23 mouse cellular contexts compared by ENCODE assay signal in the genomic region with DNA sequence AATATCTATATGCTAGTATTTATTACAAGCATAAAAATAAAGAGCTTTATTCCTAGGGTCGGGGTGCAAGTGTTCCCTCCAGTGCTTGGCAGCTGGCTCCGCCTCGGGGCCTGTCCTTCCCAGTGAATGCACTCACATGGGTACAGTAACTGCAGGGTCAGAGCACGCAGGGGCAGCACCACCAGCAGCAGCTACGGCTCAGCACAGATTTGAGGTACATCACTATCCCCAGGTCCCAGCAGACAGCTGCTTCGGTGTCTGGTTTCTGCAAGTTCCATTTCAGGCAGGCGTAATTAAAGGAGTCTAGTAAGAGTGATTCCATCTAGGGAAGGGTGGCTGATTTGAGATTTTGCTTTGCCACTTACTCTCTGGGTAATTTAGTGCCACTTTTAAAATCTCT. TPM values are rescaled to one million over a fixed set of nuclear protein-coding genes. Genes with fewer than 3 reads are reported as not detected.
DNase-seq lines count a peak whose midpoint lies in the region; ATAC-seq and TF ChIP-seq lines count a peak whose summit lies in the region.
"Had no signal": no experiment of that assay in that cellular context is flagged by ENCODE, and none has a peak within 500 bp of the region (broad histone marks: within the 10 kb centered on the region; RNA-seq: fewer than 3 reads in every experiment).

No protein-coding gene starts in this region.

- no peak for ATAC-seq in cerebellum, adult (ENCODE audit: insufficient number of reproducible peaks, low FRiP score, low TSS enrichment)
- ATAC-seq in heart, embryonic 12.5 days (ENCODE audit: insufficient number of reproducible peaks, low FRiP score): no peak
- ATAC-seq in hindbrain, postnatal 0 days: no peak
- no peak for ATAC-seq in hindbrain, embryonic 14.5 days (ENCODE audit: low FRiP score)
- ATAC-seq: CD4-positive, CD25-positive, alpha-beta regulatory T cell, adult 4 months; forebrain, embryonic 13.5 days; Patski had no signal

- DNase-seq in cerebellum, adult 9-11 months: peak; percentile 44
- no peak for DNase-seq in heart, postnatal 10 days
- no peak for DNase-seq in hindbrain, postnatal 0 days (ENCODE audit: low spot score)
- no peak for DNase-seq in hindbrain, embryonic 14.5 days (ENCODE audit: low spot score)
- DNase-seq in adrenal gland, postnatal 36 days: no peak
- DNase-seq: adrenal gland, postnatal 10 days; cerebellum, adult 11-12 months; heart, postnatal 14 days; kidney, adult 11 months; lung, postnatal 10 days; right cerebral cortex, postnatal 25 days; thymus, adult 2 months had no signal

- 59% methylated on average over 7 of the region's 7 CpGs for WGBS in heart, embryonic 12.5 days
- 63% methylated on average over 7 of the region's 7 CpGs for WGBS in hindbrain, postnatal 0 days
- WGBS in hindbrain, embryonic 14.5 days: 64% methylated on average over 7 of the region's 7 CpGs

- H3ac ChIP-seq in myocyte (ENCODE audit: control insufficient read depth, insufficient read length): no peak overlapping the region

- H3K27me3 ChIP-seq in heart, embryonic 12.5 days (replicated peaks): no peaks in the 10 kb centered on the region
- H3K27me3 ChIP-seq in hindbrain, postnatal 0 days (ENCODE audit: insufficient read depth, low read length): no peaks in the 10 kb centered on the region
- H3K27me3 ChIP-seq in hindbrain, embryonic 14.5 days (ENCODE audit: control insufficient read depth, insufficient read depth, low read length): no peaks in the 10 kb centered on the region
- no peaks in the 10 kb centered on the region for H3K27me3 ChIP-seq in myocyte (ENCODE audit: control insufficient read depth, insufficient read depth, insufficient read length)
- H3K27me3 ChIP-seq: forebrain, embryonic 13.5 days; limb, embryonic 15.5 days; midbrain, embryonic 12.5 days; Patski; stomach, embryonic 15.5 days had no signal

- no peak overlapping the region for H3K4me3 ChIP-seq in heart, embryonic 12.5 days
- H3K4me3 ChIP-seq in hindbrain, postnatal 0 days (ENCODE audit: low read length): no peak overlapping the region
- H3K4me3 ChIP-seq in hindbrain, embryonic 14.5 days (replicated peaks; ENCODE audit: low read length): no peak overlapping the region
- H3K4me3 ChIP-seq in myocyte: no peak overlapping the region
- H3K4me3 ChIP-seq: erythroblast, embryonic 14.5 days; forebrain, embryonic 13.5 days; limb, embryonic 15.5 days; liver, embryonic 15.5 days; midbrain, embryonic 12.5 days; stomach, embryonic 15.5 days had no signal

- no peak overlapping the region for H3K9ac ChIP-seq in heart, embryonic 12.5 days
- H3K9ac ChIP-seq in hindbrain, postnatal 0 days (replicated peaks; ENCODE audit: low read length): no peak overlapping the region
- no peak overlapping the region for H3K9ac ChIP-seq in hindbrain, embryonic 14.5 days
- H3K9ac ChIP-seq: forebrain, embryonic 13.5 days; limb, embryonic 15.5 days; liver, embryonic 15.5 days; midbrain, embryonic 12.5 days; stomach, embryonic 15.5 days had no signal

- H3K27ac ChIP-seq in heart, embryonic 12.5 days (ENCODE audit: poor library complexity, severe bottlenecking): 0 out of 2 replicates have a peak overlapping the region, but pooled peaks have one; percentile 19
- H3K27ac ChIP-seq in hindbrain, postnatal 0 days: peak overlapping the region; percentile 16; the same call in 1 of the 2 replicates
- H3K27ac ChIP-seq in hindbrain, embryonic 14.5 days: no peak overlapping the region
- H3K27ac ChIP-seq: forebrain, embryonic 13.5 days; liver, embryonic 15.5 days; midbrain, embryonic 12.5 days; stomach, embryonic 15.5 days had no signal

- H3K79me2 ChIP-seq in myocyte (ENCODE audit: control insufficient read depth, insufficient read depth): no peaks in the 10 kb centered on the region

- no peak for TF ChIP-seq POLR2A in myocyte (IDR thresholded peaks at IDR 0.05; ENCODE audit: insufficient read length, low read depth)

- TF ChIP-seq CTCF in hindbrain, postnatal 0 days (IDR thresholded peaks at IDR 0.05; ENCODE audit: low read depth): no peak

- peaks cover 4% of the 10 kb centered on the region for H3K9me3 ChIP-seq in heart, embryonic 12.5 days (replicated peaks)
- no peaks in the 10 kb centered on the region for H3K9me3 ChIP-seq in hindbrain, postnatal 0 days (ENCODE audit: low read length)
- H3K9me3 ChIP-seq in hindbrain, embryonic 14.5 days (ENCODE audit: control insufficient read depth, low read length): no peaks in the 10 kb centered on the region
- H3K9me3 ChIP-seq: limb, embryonic 15.5 days; liver, embryonic 15.5 days; stomach, embryonic 15.5 days had no signal

- intact Hi-C loops in heart, postnatal 10 days (cut with DNase I): no loop called here

- peaks cover 16% of the 10 kb centered on the region for H3K4me1 ChIP-seq in heart, embryonic 12.5 days (replicated peaks)
- no peaks in the 10 kb centered on the region for H3K4me1 ChIP-seq in hindbrain, postnatal 0 days (ENCODE audit: insufficient read depth, low read length)
- H3K4me1 ChIP-seq in hindbrain, embryonic 14.5 days (replicated peaks; ENCODE audit: control insufficient read depth, insufficient read depth, low read length): no peaks in the 10 kb centered on the region
- H3K4me1 ChIP-seq: forebrain, embryonic 13.5 days; limb, embryonic 15.5 days; midbrain, embryonic 12.5 days; stomach, embryonic 15.5 days had no signal

- no peak overlapping the region for H3K4me2 ChIP-seq in heart, embryonic 12.5 days
- no peak overlapping the region for H3K4me2 ChIP-seq in hindbrain, postnatal 0 days (ENCODE audit: low read depth, low read length)
- H3K4me2 ChIP-seq in hindbrain, embryonic 14.5 days (replicated peaks): no peak overlapping the region
- peak overlapping the region; percentile 36 for H3K4me2 ChIP-seq in myocyte (ENCODE audit: low read depth)
- H3K4me2 ChIP-seq: forebrain, embryonic 13.5 days; limb, embryonic 15.5 days; liver, embryonic 15.5 days; midbrain, embryonic 12.5 days; stomach, embryonic 15.5 days had no signal

- H3K36me3 ChIP-seq in heart, embryonic 12.5 days: peaks cover 8% of the 10 kb centered on the region
- H3K36me3 ChIP-seq in hindbrain, postnatal 0 days (ENCODE audit: insufficient read depth, low read length): peaks cover 25% of the 10 kb centered on the region
- H3K36me3 ChIP-seq in hindbrain, embryonic 14.5 days (replicated peaks; ENCODE audit: control insufficient read depth, insufficient read depth): peaks cover 86% of the 10 kb centered on the region
- no peaks in the 10 kb centered on the region for H3K36me3 ChIP-seq in myocyte (ENCODE audit: control insufficient read depth, insufficient read depth)
- H3K36me3 ChIP-seq: liver, embryonic 15.5 days had no signal

TF ChIP-seq in myocyte, 11 proteins besides CTCF, POLR2A, EP300 and RAD21:
- TF ChIP-seq SRF (IDR thresholded peaks at IDR 0.05; ENCODE audit: control insufficient read depth, insufficient read length, low read depth): peak; percentile 20
- no peak for TF ChIP-seq CEBPB (IDR thresholded peaks at IDR 0.05; ENCODE audit: insufficient read depth, poor library complexity, severe bottlenecking)
- TF ChIP-seq MYOG (IDR thresholded peaks at IDR 0.05; ENCODE audit: control insufficient read depth in 1 of 3, insufficient read depth in 1 of 3, insufficient read length in 2 of 3, low read depth in 2 of 3): peak; percentile 51 to 79 (median 68)
- peak in 2 of 3 experiments; percentile 58 to 72 for TF ChIP-seq MYOD1 (IDR thresholded peaks at IDR 0.05; ENCODE audit: control insufficient read depth in 1 of 3, insufficient read length in 2 of 3, low read depth in 2 of 3)

RNA-seq across cellular contexts. Expression of a gene that starts 16.5 kb away (rescaled TPM):
- polyA plus RNA-seq in heart, embryonic 12.5 days (2016; fragmentation: Nextera tagmentation; extraction: Ambion mirVana): 44.0 and 50.8 TPM in 2 replicates
- total RNA-seq in heart, postnatal 10 days (2021): 10 to 100 TPM; 49.9 to 54.8 TPM
- 1,247 and 1,290 TPM in 2 replicates for total RNA-seq in hindbrain, postnatal 0 days (2014; rRNA removed)
- 675 and 695 TPM in 2 replicates for polyA plus RNA-seq in hindbrain, postnatal 0 days (2015; fragmentation: Nextera tagmentation; extraction: Ambion mirVana)
- polyA plus RNA-seq in hindbrain, embryonic 14.5 days (2014; fragmentation: Nextera tagmentation; extraction: Ambion mirVana): 525 and 527 TPM in 2 replicates
- polyA plus RNA-seq in myocyte (2012; fragmentation: generic; extraction: Trizol): 3.4 TPM
- total RNA-seq in adrenal gland, postnatal 36 days (2021): 10 to 100 TPM; 34.6 to 61.1 TPM

RNA-seq across cellular contexts. Expression of a gene that starts 16.6 kb away (rescaled TPM):
- polyA plus RNA-seq in heart, embryonic 12.5 days (2016; fragmentation: Nextera tagmentation; extraction: Ambion mirVana): 22.0 and 24.2 TPM in 2 replicates
- total RNA-seq in heart, postnatal 10 days (2021): 10 to 100 TPM; 18.7 to 21.0 TPM
- total RNA-seq in hindbrain, postnatal 0 days (2014; rRNA removed): 62.6 and 78.9 TPM in 2 replicates
- polyA plus RNA-seq in hindbrain, postnatal 0 days (2015; fragmentation: Nextera tagmentation; extraction: Ambion mirVana): 31.5 and 34.8 TPM in 2 replicates
- 28.1 and 33.8 TPM in 2 replicates for polyA plus RNA-seq in hindbrain, embryonic 14.5 days (2014; fragmentation: Nextera tagmentation; extraction: Ambion mirVana)
- 23.6 TPM for polyA plus RNA-seq in myocyte (2012; fragmentation: generic; extraction: Trizol)
- 10 to 100 TPM; 19.3 to 30.3 TPM for total RNA-seq in adrenal gland, postnatal 36 days (2021)

RNA-seq across cellular contexts. Expression of a gene that starts 40.2 kb away (rescaled TPM):
- 130 TPM in 2 replicates for polyA plus RNA-seq in heart, embryonic 12.5 days (2016; fragmentation: Nextera tagmentation; extraction: Ambion mirVana)
- 10 to 100 TPM; 36.7 to 48.8 TPM for total RNA-seq in heart, postnatal 10 days (2021)
- total RNA-seq in hindbrain, postnatal 0 days (2014; rRNA removed): 35.3 and 37.0 TPM in 2 replicates
- 21.7 and 23.3 TPM in 2 replicates for polyA plus RNA-seq in hindbrain, postnatal 0 days (2015; fragmentation: Nextera tagmentation; extraction: Ambion mirVana)
- polyA plus RNA-seq in hindbrain, embryonic 14.5 days (2014; fragmentation: Nextera tagmentation; extraction: Ambion mirVana): 27.0 and 30.2 TPM in 2 replicates
- polyA plus RNA-seq in myocyte (2012; fragmentation: generic; extraction: Trizol): 42.1 TPM
- 10 to 100 TPM; 28.9 to 40.1 TPM for total RNA-seq in adrenal gland, postnatal 36 days (2021)

RNA-seq across cellular contexts. Expression of a gene that starts 43.7 kb away (rescaled TPM):
- 42.8 and 48.0 TPM in 2 replicates for polyA plus RNA-seq in heart, embryonic 12.5 days (2016; fragmentation: Nextera tagmentation; extraction: Ambion mirVana)
- 10 to 100 TPM; 31.8 to 34.3 TPM for total RNA-seq in heart, postnatal 10 days (2021)
- total RNA-seq in hindbrain, postnatal 0 days (2014; rRNA removed): 55.2 and 88.4 TPM in 2 replicates
- 49.4 and 56.0 TPM in 2 replicates for polyA plus RNA-seq in hindbrain, postnatal 0 days (2015; fragmentation: Nextera tagmentation; extraction: Ambion mirVana)
- 45.8 and 48.5 TPM in 2 replicates for polyA plus RNA-seq in hindbrain, embryonic 14.5 days (2014; fragmentation: Nextera tagmentation; extraction: Ambion mirVana)
- 27.3 TPM for polyA plus RNA-seq in myocyte (2012; fragmentation: generic; extraction: Trizol)
- total RNA-seq in adrenal gland, postnatal 36 days (2021): 100 to 1,000 TPM; 104 TPM

Comparison
In these comparisons a context has a peak if more than half of its experiments do, and no peak if none do; other contexts are left out.
1. RNA of a gene that starts 16.5 kb away (polyA plus RNA-seq): 675 to 695 TPM in hindbrain, postnatal 0 days, 525 to 527 TPM in hindbrain, embryonic 14.5 days and 44.0 to 50.8 TPM in heart, embryonic 12.5 days; 3.4 TPM in myocyte (single experiment); every median in the first group is over 10 times any median in the second.